Mouse (Mus musculus): Measurements from ENCODE around the gene Tacc3. TPM values are rescaled to one million over a fixed set of nuclear protein-coding genes. Genes with fewer than 3 reads are reported as not detected.

Tacc3 gene
- polyA plus RNA-seq, 1 experiment, result 33.1 TPM

DNA sequence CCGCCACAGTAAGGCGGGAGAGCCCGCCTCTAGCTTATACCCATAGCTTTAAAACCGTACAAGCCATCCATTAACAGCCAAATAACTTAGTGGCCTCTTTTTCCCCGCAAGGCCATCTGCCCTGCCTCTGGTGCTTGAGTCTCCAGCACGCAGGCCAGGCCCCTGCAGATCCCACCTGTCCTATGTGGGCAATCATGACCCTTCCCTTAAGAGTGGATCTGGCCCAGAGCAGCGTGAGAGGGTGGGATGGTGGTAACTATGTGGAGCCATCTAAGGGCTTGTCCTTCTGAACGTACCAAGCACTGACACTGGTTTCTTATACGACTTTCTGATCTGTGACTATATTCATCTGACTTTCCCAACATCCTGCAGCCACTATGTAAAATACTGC is 5.2 kb upstream of the Tacc3 start:
- Histone ChIP-seq H3K36me3 (replicated peaks; ENCODE audit: low read length) (peaks cover 51% of the 10 kb centered on the region), H3K4me3 (replicated peaks) (peak overlapping the region; percentile 96), H3K27me3 (replicated peaks) (no peaks in the 10 kb centered on the region), H3K9me3 (no peaks in the 10 kb centered on the region), H3K4me1 (peaks cover 70% of the 10 kb centered on the region)
- TF ChIP-seq FLI1 (IDR thresholded peaks at IDR 0.05; ENCODE audit: low read length) (no peak), GATA1 (IDR thresholded peaks at IDR 0.05; ENCODE audit: borderline replicate concordance, low read length) (no peak)

DNA sequence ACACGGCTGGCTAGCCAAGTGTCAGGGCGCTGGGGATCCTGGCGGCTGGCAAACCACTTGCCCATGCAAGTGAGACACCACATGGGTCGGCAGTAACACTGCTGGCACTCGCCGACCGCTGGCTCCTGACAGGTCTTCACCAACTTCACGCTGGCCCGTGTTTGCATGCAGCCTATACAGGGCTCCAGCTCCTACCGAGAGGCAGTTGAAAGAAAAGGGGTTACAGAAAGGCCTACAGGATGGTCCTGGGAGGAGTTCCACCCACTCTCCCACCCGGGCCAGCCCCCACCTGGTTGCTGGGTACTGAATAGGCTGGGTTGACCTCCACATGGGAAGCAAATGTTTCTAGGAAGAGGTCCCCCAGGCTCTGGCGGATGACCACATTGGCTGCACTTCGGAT is 3.5 kb upstream of the Tacc3 start:
- Histone ChIP-seq H3K9me3 (no peaks in the 10 kb centered on the region), H3K36me3 (replicated peaks; ENCODE audit: low read length) (peaks cover 38% of the 10 kb centered on the region), H3K4me1 (peaks cover 74% of the 10 kb centered on the region), H3K4me3 (replicated peaks) (peak overlapping the region; percentile 18), H3K27me3 (replicated peaks) (no peaks in the 10 kb centered on the region)
- no peak for TF ChIP-seq GATA1 (IDR thresholded peaks at IDR 0.05; ENCODE audit: borderline replicate concordance, low read length)
- no peak for TF ChIP-seq FLI1 (IDR thresholded peaks at IDR 0.05; ENCODE audit: low read length)

DNA sequence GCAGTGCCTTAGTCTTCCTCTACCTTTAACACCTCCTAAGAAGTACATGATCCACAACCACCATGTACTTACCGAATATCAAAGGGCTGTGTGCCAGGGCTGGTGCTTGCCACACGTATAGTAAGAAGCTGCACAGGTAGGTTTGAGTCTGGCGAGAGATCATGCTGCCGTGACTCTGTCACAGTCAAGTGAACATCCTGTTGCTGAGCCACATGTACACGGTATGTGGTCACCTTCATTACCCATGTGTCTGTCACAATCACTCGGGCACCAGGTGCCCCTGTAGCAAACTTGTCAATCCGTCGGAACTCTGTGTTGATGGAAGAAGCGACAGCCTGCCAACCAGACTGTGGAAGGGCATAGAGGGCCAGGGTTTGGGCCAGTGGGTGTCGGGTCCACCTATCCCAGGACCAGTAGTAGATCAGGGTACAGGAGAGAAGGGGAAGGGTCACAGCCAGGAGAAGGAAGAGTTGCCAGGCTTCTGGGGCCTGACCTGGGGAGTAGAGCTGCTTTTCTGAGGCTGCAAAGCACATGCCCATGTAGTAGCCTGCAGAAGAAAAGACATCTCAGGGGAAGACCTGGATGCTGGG is 2.6 kb upstream of the Tacc3 start:
- Histone ChIP-seq H3K36me3 (replicated peaks; ENCODE audit: low read length) (peaks cover 33% of the 10 kb centered on the region), H3K9me3 (no peaks in the 10 kb centered on the region), H3K4me3 (replicated peaks) (peak overlapping the region; percentile 34), H3K27me3 (replicated peaks) (no peaks in the 10 kb centered on the region), H3K4me1 (peaks cover 74% of the 10 kb centered on the region)
- no peak for TF ChIP-seq FLI1 (IDR thresholded peaks at IDR 0.05; ENCODE audit: low read length)
- no peak for TF ChIP-seq GATA1 (IDR thresholded peaks at IDR 0.05; ENCODE audit: borderline replicate concordance, low read length)

DNA sequence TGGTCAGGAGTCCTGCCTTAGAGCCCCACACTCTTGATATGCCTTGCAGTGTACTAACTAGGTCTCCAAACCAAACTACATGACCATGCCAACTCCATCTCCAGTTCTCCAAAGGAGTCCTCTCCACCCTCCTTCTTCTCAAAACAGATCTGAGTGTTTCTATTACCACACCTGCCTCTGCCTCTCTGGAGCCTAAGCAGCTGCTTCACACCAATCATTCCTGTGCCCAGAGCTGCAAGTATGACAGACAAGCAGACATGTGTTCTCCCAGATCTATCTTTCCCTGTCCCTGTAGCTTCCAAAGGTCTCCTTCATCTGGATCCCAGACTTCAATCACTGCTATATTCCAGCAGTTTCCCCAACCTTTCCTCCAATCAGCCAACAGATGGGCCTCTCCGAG is 1.2 kb upstream of the Tacc3 start:
- Histone ChIP-seq H3K36me3 (replicated peaks; ENCODE audit: low read length) (peaks cover 47% of the 10 kb centered on the region), H3K9me3 (no peaks in the 10 kb centered on the region), H3K4me3 (replicated peaks) (peak overlapping the region; percentile 100), H3K27me3 (replicated peaks) (no peaks in the 10 kb centered on the region), H3K4me1 (peaks cover 75% of the 10 kb centered on the region)
- no peak for TF ChIP-seq GATA1 (IDR thresholded peaks at IDR 0.05; ENCODE audit: borderline replicate concordance, low read length)
- no peak for TF ChIP-seq FLI1 (IDR thresholded peaks at IDR 0.05; ENCODE audit: low read length)

DNA sequence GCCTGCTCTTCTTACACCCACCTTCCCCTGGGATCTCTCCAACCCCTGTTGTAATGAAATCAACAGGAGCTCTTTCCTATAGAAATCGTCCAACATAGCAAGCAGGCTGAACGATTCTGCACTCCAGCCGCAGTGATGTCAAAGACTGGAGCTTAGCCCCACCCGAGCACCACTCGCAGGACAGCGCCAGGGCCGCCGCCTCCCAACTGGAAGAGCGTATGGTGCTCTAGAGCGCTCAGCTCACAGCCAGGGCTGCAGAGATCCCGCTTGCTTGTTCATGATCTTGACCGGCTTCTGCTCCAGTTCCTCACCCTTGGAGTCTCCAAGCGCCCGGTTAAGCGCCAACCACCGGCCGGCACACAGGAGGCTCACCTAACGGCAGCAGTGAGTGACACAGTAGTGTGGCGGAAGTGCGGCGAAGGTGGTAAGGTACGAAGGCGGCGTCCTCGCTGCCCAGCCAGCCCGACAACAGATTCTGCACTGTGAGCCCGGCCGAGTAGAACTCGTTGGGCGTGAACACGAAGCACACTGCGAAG is 609 bp upstream of the Tacc3 start:
- Histone ChIP-seq H3K4me1 (peaks cover 75% of the 10 kb centered on the region), H3K9me3 (no peaks in the 10 kb centered on the region)
- no peak for TF ChIP-seq FLI1 (IDR thresholded peaks at IDR 0.05; ENCODE audit: low read length)
- no peak for TF ChIP-seq GATA1 (IDR thresholded peaks at IDR 0.05; ENCODE audit: borderline replicate concordance, low read length)

DNA sequence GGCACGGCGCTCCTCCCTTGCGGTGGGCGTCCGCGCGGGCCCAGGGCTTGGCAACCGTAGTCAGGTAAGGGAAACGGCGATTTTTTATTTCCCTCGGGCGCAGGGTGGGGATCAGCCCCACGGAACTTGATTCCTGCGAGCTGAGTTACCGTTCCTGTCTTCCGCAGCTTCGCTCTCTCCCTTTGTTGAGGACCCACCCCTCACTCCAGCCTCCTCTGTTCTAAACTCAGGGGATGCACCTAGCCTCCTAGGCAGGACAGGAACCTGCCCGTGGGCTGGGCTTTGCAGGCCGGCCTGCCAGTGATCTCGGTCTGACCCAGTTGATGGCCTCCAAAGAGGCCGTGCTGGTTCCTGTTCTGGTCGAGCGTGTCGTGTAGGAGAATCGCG is 729 bp downstream of the Tacc3 start:
- Histone ChIP-seq H3K27me3 (replicated peaks) (no peaks in the 10 kb centered on the region), H3K36me3 (replicated peaks; ENCODE audit: low read length) (peaks cover 56% of the 10 kb centered on the region), H3K9me3 (no peaks in the 10 kb centered on the region), H3K4me1 (peaks cover 64% of the 10 kb centered on the region), H3K4me3 (replicated peaks) (peak overlapping the region; percentile 100)
- TF ChIP-seq GATA1 (IDR thresholded peaks at IDR 0.05; ENCODE audit: borderline replicate concordance, low read length), result no peak
- TF ChIP-seq FLI1 (IDR thresholded peaks at IDR 0.05; ENCODE audit: low read length), result no peak

More for the DNA sequence above, 609 bp upstream of the Tacc3 start:
- Histone ChIP-seq H3K36me3 (replicated peaks; ENCODE audit: low read length) (peaks cover 53% of the 10 kb centered on the region), H3K27me3 (replicated peaks) (no peaks in the 10 kb centered on the region), H3K4me3 (replicated peaks) (peak overlapping the region; percentile 100)

DNA sequence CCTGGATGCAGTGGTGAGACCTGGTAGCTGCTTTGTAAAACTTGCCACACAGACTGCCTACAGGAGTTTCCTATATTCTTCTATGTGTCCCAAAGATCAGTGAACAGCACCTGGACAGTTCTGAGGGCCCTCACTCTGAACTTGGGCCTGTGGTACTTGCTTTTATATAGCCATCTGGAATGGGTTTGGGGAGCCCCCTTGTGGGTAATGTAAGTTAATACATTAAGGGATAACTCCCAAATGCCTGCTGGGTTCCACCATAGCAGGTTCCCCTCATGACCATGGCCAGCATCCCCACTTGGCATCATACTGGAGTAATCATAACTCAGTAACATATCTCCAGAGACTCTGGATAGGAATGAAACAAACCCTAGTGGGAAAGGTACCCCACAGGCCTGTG is 10.3 kb downstream of the Tacc3 start:
- Histone ChIP-seq H3K4me3 (replicated peaks) (no peak overlapping the region), H3K4me1 (peaks cover 21% of the 10 kb centered on the region), H3K27me3 (replicated peaks) (no peaks in the 10 kb centered on the region), H3K36me3 (replicated peaks; ENCODE audit: low read length) (peaks cover 93% of the 10 kb centered on the region), H3K9me3 (no peaks in the 10 kb centered on the region)
- TF ChIP-seq GATA1 (IDR thresholded peaks at IDR 0.05; ENCODE audit: borderline replicate concordance, low read length) (no peak), FLI1 (IDR thresholded peaks at IDR 0.05; ENCODE audit: low read length) (no peak)

DNA sequence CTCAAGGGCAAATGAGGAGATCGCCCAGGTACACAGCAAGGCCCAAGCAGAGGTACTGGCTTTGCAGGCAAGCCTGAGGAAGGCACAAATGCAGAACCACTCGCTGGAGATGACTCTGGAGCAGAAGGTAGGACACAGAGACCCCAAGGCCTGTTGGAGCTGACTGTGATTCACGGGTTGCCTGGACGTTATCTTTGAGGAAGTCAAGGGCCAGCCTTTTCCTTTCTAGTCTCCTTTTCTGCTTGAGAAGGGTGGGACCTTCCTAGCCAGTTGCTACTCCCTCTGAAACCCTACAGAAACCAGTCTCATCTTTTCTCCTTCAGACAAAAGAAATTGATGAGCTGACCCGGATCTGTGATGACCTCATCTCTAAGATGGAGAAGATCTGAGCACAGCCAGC is 13.7 kb downstream of the Tacc3 start:
- Histone ChIP-seq H3K27me3 (replicated peaks) (no peaks in the 10 kb centered on the region), H3K9me3 (no peaks in the 10 kb centered on the region), H3K36me3 (replicated peaks; ENCODE audit: low read length) (peaks cover 78% of the 10 kb centered on the region), H3K4me3 (replicated peaks) (no peak overlapping the region), H3K4me1 (peaks cover 52% of the 10 kb centered on the region)
- TF ChIP-seq FLI1 (IDR thresholded peaks at IDR 0.05; ENCODE audit: low read length) (no peak), GATA1 (IDR thresholded peaks at IDR 0.05; ENCODE audit: borderline replicate concordance, low read length) (no peak)

DNA sequence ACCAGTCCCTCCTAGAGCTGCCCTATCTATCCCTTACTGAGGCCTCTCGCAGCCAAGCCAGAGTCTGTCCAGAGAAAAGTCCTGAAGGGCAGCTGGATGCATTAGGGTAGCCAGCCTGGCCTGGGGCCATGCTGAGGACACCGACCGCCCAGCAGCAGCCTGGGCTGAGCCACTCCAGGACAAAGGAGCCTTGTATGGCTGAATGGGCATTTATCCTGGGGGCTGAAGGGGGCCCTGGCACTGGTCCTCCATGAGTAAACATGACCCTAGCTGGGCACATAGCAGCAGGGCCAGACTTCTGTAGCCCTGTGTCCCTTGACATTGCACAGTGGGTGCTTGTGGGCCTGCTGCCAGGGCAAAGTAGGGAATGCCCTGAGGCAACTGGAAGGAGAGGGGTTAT is 16.5 kb downstream of the Tacc3 start:
- H3K4me1 ChIP-seq, result peaks cover 65% of the 10 kb centered on the region
- H3K27me3 ChIP-seq (replicated peaks), result no peaks in the 10 kb centered on the region
- TF ChIP-seq GATA1 (IDR thresholded peaks at IDR 0.05; ENCODE audit: borderline replicate concordance, low read length), result no peak
- H3K36me3 ChIP-seq (replicated peaks; ENCODE audit: low read length), result peaks cover 51% of the 10 kb centered on the region
- H3K4me3 ChIP-seq (replicated peaks), result no peak overlapping the region
- no peaks in the 10 kb centered on the region for H3K9me3 ChIP-seq

DNA sequence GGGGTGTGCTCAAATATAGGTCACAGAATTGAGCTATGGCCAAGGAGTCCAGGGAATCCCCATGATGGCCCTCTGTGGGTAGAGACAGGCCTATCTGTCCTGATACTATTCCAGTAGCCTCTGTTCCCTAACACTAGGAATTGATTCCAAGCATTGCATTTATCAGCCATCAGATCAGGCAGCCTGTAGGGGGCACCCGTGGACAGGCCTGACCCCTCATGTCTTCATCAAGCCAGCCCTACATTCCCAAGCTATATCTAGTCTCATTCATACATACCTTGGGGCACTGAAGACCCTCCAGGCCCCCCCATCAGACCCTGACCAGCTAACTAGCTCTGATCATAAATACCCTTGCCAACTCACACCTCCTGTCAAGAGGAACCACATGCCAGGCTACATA is 18.0 kb downstream of the Tacc3 start:
- Histone ChIP-seq H3K36me3 (replicated peaks; ENCODE audit: low read length) (peaks cover 36% of the 10 kb centered on the region), H3K27me3 (replicated peaks) (no peaks in the 10 kb centered on the region), H3K9me3 (no peaks in the 10 kb centered on the region), H3K4me1 (peaks cover 71% of the 10 kb centered on the region), H3K4me3 (replicated peaks) (no peak overlapping the region)
- TF ChIP-seq FLI1 (IDR thresholded peaks at IDR 0.05; ENCODE audit: low read length) (no peak), GATA1 (IDR thresholded peaks at IDR 0.05; ENCODE audit: borderline replicate concordance, low read length) (no peak)

Data from megakaryocyte, embryonic 14.5 days (primary cell).